Mouse (Mus musculus) frontal cortex, postnatal 10 days (tissue): ENCODE measurements at regions not wholly inside any gene's neighbourhood (a gene's known extent, or its start where the extent isn't known, plus 50 kb on each side); places are given as distances from the start of the nearest gene placed in this dataset.
"Not testable (repeated sequence)": the region's sequence is repeated elsewhere in the genome, so short reads cannot be mapped to it uniquely, and the experiment has no call there.

Experiments used
- DNase-seq, 2 experiments: peaks; one replicate each; pipeline ENCODE4 v3.0.0; 2022; ENCODE audit warnings: low spot score in 2 of 2, mixed read lengths in 1 of 2

GRCm38 (mm10) chr4:22803665-22804064 is 315.5 kb upstream of the Pou3f2 start:
- no peak for DNase-seq

- no peak for DNase-seq
Measured at GRCm38 (mm10) chr4:22792826-22793225, 304.7 kb upstream of the Pou3f2 start.

GRCm38 (mm10) chr4:22787866-22788265 is 299.7 kb upstream of the Pou3f2 start:
- no peak for DNase-seq

- DNase-seq, result not testable (repeated sequence)
Measured at GRCm38 (mm10) chr4:22763026-22763425, 274.9 kb upstream of the Pou3f2 start.
